Mouse (Mus musculus) stomach, embryonic 14.5 days (tissue): ENCODE data around the gene Itpr1. TPM values are rescaled to one million over a fixed set of nuclear protein-coding genes. Genes with fewer than 3 reads are reported as not detected.

Source experiments
- ATAC-seq: fragments of 200-750 bp; cut with Nextera tagmentation; 2 replicates; pipeline ENCODE4 v1.8.0; 2017; ENCODE audit warnings: low read depth, moderate TSS enrichment; ENCODE audit not compliant: insufficient number of reproducible peaks, insufficient read depth, low FRiP score
- H3K27ac ChIP-seq: fragments of 300-500 bp; sonication (generic); 2 replicates; pipeline ENCODE4 v1.5.1; 2014; ENCODE audit warnings: mild to moderate bottlenecking, low read length, moderate library complexity, mixed read lengths
- H3K27me3 ChIP-seq: fragments of 300-500 bp; sonication (generic); 2 replicates; pipeline ENCODE4 v1.6.1; 2014; ENCODE audit warnings: low read length, control low read depth, mixed read lengths; ENCODE audit not compliant: control insufficient read depth, insufficient read depth
- H3K36me3 ChIP-seq: fragments of 300-500 bp; sonication (generic); 2 replicates; pipeline ENCODE4 v1.6.1; 2014; ENCODE audit warnings: mild to moderate bottlenecking, control low read depth, low read length, moderate library complexity, mixed read lengths; ENCODE audit not compliant: control insufficient read depth, insufficient read depth
- H3K4me1 ChIP-seq: fragments of 300-500 bp; sonication (generic); 2 replicates; pipeline ENCODE4 v1.6.1; 2014; ENCODE audit warnings: low read length, control low read depth, mixed read lengths; ENCODE audit not compliant: control insufficient read depth, insufficient read depth
- H3K4me2 ChIP-seq: fragments of 300-500 bp; sonication (generic); replicated peaks from 2 replicates; pipeline ENCODE4 v1.6.1; 2014; ENCODE audit warnings: low read depth, low read length, control low read depth
- H3K4me3 ChIP-seq: fragments of 300-500 bp; sonication (generic); 2 replicates; pipeline ENCODE4 v1.5.1; 2014; ENCODE audit warnings: low read depth, low read length, control low read depth
- H3K9ac ChIP-seq: fragments of 300-500 bp; sonication (generic); replicated peaks from 2 replicates; pipeline ENCODE4 v1.6.1; 2014; ENCODE audit warnings: low read depth, mild to moderate bottlenecking, control low read depth, low read length, moderate library complexity, mixed read lengths
- H3K9me3 ChIP-seq: fragments of 300-500 bp; sonication (generic); 2 replicates; pipeline ENCODE4 v1.6.1; 2016; ENCODE audit warnings: low read depth, low read length, control low read depth; ENCODE audit not compliant: control insufficient read depth
- WGBS: fragments of 180-500 bp; shearing (Covaris S2); extraction: QIAGEN DNeasy Blood & Tissue Kit; methylation state at CpG from one replicate; pipeline ENCODE4 v1.1.7; 2014; 5-methylcytosine and 5-hydroxymethylcytosine counted together
- polyA plus RNA-seq: library from polyadenylated mRNA; unstranded; fragments of >200 nt; fragmentation: Nextera tagmentation; extraction: Ambion mirVana; gene quantifications from 2 replicates; pipeline ENCODE4 v1.2.1, GENCODE M21; 2014

Gene Itpr1
- polyA plus RNA-seq, 1 experiment from 2014 or later, result 13.5 TPM

- Histone ChIP-seq H3K9ac (no peak overlapping the region), H3K36me3 (no peaks in the 10 kb centered on the region)
- WGBS, result 69% methylated on average over 3 of the region's 3 CpGs
Measured at GRCm38 (mm10) chr6:108331268-108331667, 118.4 kb downstream of the Itpr1 start.

GRCm38 (mm10) chr6:108334059-108334458, 121.2 kb downstream of the Itpr1 start:
- no peak for ATAC-seq
- Histone ChIP-seq H3K27me3 (no peaks in the 10 kb centered on the region), H3K27ac (no peak overlapping the region), H3K4me2 (no peak overlapping the region), H3K9ac (no peak overlapping the region), H3K4me3 (no peak overlapping the region), H3K36me3 (no peaks in the 10 kb centered on the region), H3K4me1 (no peaks in the 10 kb centered on the region), H3K9me3 (no peaks in the 10 kb centered on the region)
- WGBS, result 75% methylated on average over 3 of the region's 3 CpGs

More at GRCm38 (mm10) chr6:108331268-108331667, 118.4 kb downstream of the Itpr1 start:
- Histone ChIP-seq H3K4me2 (no peak overlapping the region), H3K27ac (no peak overlapping the region), H3K4me1 (no peaks in the 10 kb centered on the region), H3K27me3 (no peaks in the 10 kb centered on the region), H3K4me3 (no peak overlapping the region), H3K9me3 (no peaks in the 10 kb centered on the region)
- no peak for ATAC-seq

GRCm38 (mm10) chr6:108335202-108335823, 122.4 kb downstream of the Itpr1 start:
- Histone ChIP-seq H3K9me3 (no peaks in the 10 kb centered on the region), H3K4me1 (no peaks in the 10 kb centered on the region), H3K27me3 (no peaks in the 10 kb centered on the region), H3K4me3 (no peak overlapping the region), H3K4me2 (no peak overlapping the region), H3K9ac (no peak overlapping the region), H3K27ac (no peak overlapping the region), H3K36me3 (no peaks in the 10 kb centered on the region)
- ATAC-seq, result no peak

- no peaks in the 10 kb centered on the region for H3K9me3 ChIP-seq
- no peaks in the 10 kb centered on the region for H3K36me3 ChIP-seq
- no peaks in the 10 kb centered on the region for H3K27me3 ChIP-seq
- H3K9ac ChIP-seq, result no peak overlapping the region
- no peak overlapping the region for H3K4me2 ChIP-seq
- 93% methylated on average over 6 of the region's 6 CpGs for WGBS
- no peaks in the 10 kb centered on the region for H3K4me1 ChIP-seq
- no peak overlapping the region for H3K27ac ChIP-seq
- no peak overlapping the region for H3K4me3 ChIP-seq
- no peak for ATAC-seq
Measured at GRCm38 (mm10) chr6:108336506-108336905, 123.6 kb downstream of the Itpr1 start.

GRCm38 (mm10) chr6:108337289-108337688, 124.4 kb downstream of the Itpr1 start:
- no peaks in the 10 kb centered on the region for H3K9me3 ChIP-seq
- 62% methylated on average over 6 of the region's 6 CpGs for WGBS
- no peaks in the 10 kb centered on the region for H3K27me3 ChIP-seq
- no peak overlapping the region for H3K27ac ChIP-seq
- no peaks in the 10 kb centered on the region for H3K36me3 ChIP-seq
- H3K9ac ChIP-seq, result no peak overlapping the region
- H3K4me3 ChIP-seq, result no peak overlapping the region
- H3K4me2 ChIP-seq, result no peak overlapping the region
- H3K4me1 ChIP-seq, result no peaks in the 10 kb centered on the region
- ATAC-seq, result no peak

- no peak overlapping the region for H3K9ac ChIP-seq
- H3K27me3 ChIP-seq, result no peaks in the 10 kb centered on the region
- WGBS, result 90% methylated on average over 5 of the region's 5 CpGs
- H3K36me3 ChIP-seq, result no peaks in the 10 kb centered on the region
- no peaks in the 10 kb centered on the region for H3K4me1 ChIP-seq
- no peak overlapping the region for H3K4me3 ChIP-seq
- H3K9me3 ChIP-seq, result no peaks in the 10 kb centered on the region
- no peak overlapping the region for H3K4me2 ChIP-seq
- no peak for ATAC-seq
- no peak overlapping the region for H3K27ac ChIP-seq
Measured at GRCm38 (mm10) chr6:108338362-108338761, 125.5 kb downstream of the Itpr1 start.

- no peak overlapping the region for H3K4me3 ChIP-seq
- no peaks in the 10 kb centered on the region for H3K9me3 ChIP-seq
- H3K4me2 ChIP-seq, result no peak overlapping the region
- no peaks in the 10 kb centered on the region for H3K36me3 ChIP-seq
- no peak overlapping the region for H3K27ac ChIP-seq
- 79% methylated on average over 5 of the region's 5 CpGs for WGBS
- no peak for ATAC-seq
- H3K9ac ChIP-seq, result no peak overlapping the region
- no peaks in the 10 kb centered on the region for H3K27me3 ChIP-seq
- H3K4me1 ChIP-seq, result no peaks in the 10 kb centered on the region
Measured at GRCm38 (mm10) chr6:108342989-108343388, 130.1 kb downstream of the Itpr1 start.

- Histone ChIP-seq H3K4me2 (no peak overlapping the region), H3K4me1 (no peaks in the 10 kb centered on the region), H3K36me3 (no peaks in the 10 kb centered on the region), H3K9me3 (no peaks in the 10 kb centered on the region), H3K9ac (no peak overlapping the region), H3K4me3 (no peak overlapping the region), H3K27me3 (no peaks in the 10 kb centered on the region), H3K27ac (no peak overlapping the region)
- no peak for ATAC-seq
- 78% methylated on average over 4 of the region's 4 CpGs for WGBS
Measured at GRCm38 (mm10) chr6:108343781-108344310, 130.9 kb downstream of the Itpr1 start.

- Histone ChIP-seq H3K9me3 (no peaks in the 10 kb centered on the region), H3K27ac (no peak overlapping the region), H3K36me3 (no peaks in the 10 kb centered on the region), H3K9ac (no peak overlapping the region), H3K4me1 (no peaks in the 10 kb centered on the region), H3K4me3 (no peak overlapping the region), H3K27me3 (no peaks in the 10 kb centered on the region), H3K4me2 (no peak overlapping the region)
- WGBS, result 90% methylated on average over 2 of the region's 2 CpGs
- no peak for ATAC-seq
Measured at GRCm38 (mm10) chr6:108350801-108351200, 137.9 kb downstream of the Itpr1 start.
